In genomic region chr1:69785129-69785528, GRCm38 (mm10) we compare ENCODE assay signal across 9 mouse cellular contexts. TPM values are rescaled to one million over a fixed set of nuclear protein-coding genes. Genes with fewer than 3 reads are reported as not detected.
DNase-seq lines count a peak whose midpoint lies in the region; ATAC-seq and TF ChIP-seq lines count a peak whose summit lies in the region.
"Had no signal": no experiment of that assay in that cellular context is flagged by ENCODE, and none has a peak within 500 bp of the region (broad histone marks: within the 10 kb centered on the region; RNA-seq: fewer than 3 reads in every experiment).

No protein-coding gene starts in this region.

- no peaks in the 10 kb centered on the region for H3K27me3 ChIP-seq in forebrain, embryonic 12.5 days
- H3K27me3 ChIP-seq in forebrain, embryonic 15.5 days, result no peaks in the 10 kb centered on the region
- H3K27me3 ChIP-seq in liver, embryonic 11.5 days (replicated peaks; ENCODE audit: control insufficient read depth, insufficient read depth, low read length), result no peaks in the 10 kb centered on the region
- no peaks in the 10 kb centered on the region for H3K27me3 ChIP-seq in lung, embryonic 14.5 days (ENCODE audit: insufficient read depth, low read length)
- H3K27me3 ChIP-seq: heart, embryonic 13.5 days had no signal

- peak; percentile 69 for TF ChIP-seq CTCF in lung, embryonic 14.5 days (IDR thresholded peaks at IDR 0.05; ENCODE audit: low read depth)

- DNase-seq in liver (peak; percentile 53), ZHBTc4 (ENCODE audit: low read depth, low spot score) (peak; percentile 61)
- DNase-seq in liver, embryonic 11.5 days (ENCODE audit: low spot score), result no peak
- peak; percentile 57 for DNase-seq in forelimb bud, embryonic 11.5 days (ENCODE audit: low read depth, low spot score)
- DNase-seq in lung, embryonic 14.5 days, result peak; percentile 90
- peak; percentile 79 for DNase-seq in thymus, postnatal 4 days

- H3K9me3 ChIP-seq in forebrain, embryonic 12.5 days, result no peaks in the 10 kb centered on the region
- H3K9me3 ChIP-seq in forebrain, embryonic 15.5 days, result no peaks in the 10 kb centered on the region
- no peaks in the 10 kb centered on the region for H3K9me3 ChIP-seq in liver, embryonic 11.5 days (ENCODE audit: control insufficient read depth, low read length)
- no peaks in the 10 kb centered on the region for H3K9me3 ChIP-seq in lung, embryonic 14.5 days (ENCODE audit: low read depth, low read length)
- H3K9me3 ChIP-seq: heart, embryonic 13.5 days had no signal

- H3K4me3 ChIP-seq in forebrain, embryonic 12.5 days (replicated peaks), result no peak overlapping the region
- no peak overlapping the region for H3K4me3 ChIP-seq in forebrain, embryonic 15.5 days
- no peak overlapping the region for H3K4me3 ChIP-seq in liver, embryonic 11.5 days (ENCODE audit: low read depth, low read length)
- H3K4me3 ChIP-seq in lung, embryonic 14.5 days (ENCODE audit: low read depth, low read length), result no peak overlapping the region
- H3K4me3 ChIP-seq: heart, embryonic 13.5 days had no signal

- ATAC-seq in forebrain, embryonic 12.5 days (ENCODE audit: low FRiP score), result 0 out of 2 replicates have a peak, but pooled peaks have one; percentile 60
- no peak for ATAC-seq in forebrain, embryonic 15.5 days (replicated peaks)
- ATAC-seq in liver, embryonic 11.5 days (replicated peaks; ENCODE audit: low FRiP score), result no peak
- ATAC-seq in lung, embryonic 14.5 days (ENCODE audit: insufficient read depth), result no peak

- 7% methylated on average over 6 of the region's 6 CpGs for WGBS in forebrain, embryonic 12.5 days
- 7% methylated on average over 6 of the region's 6 CpGs for WGBS in forebrain, embryonic 15.5 days
- WGBS in liver, embryonic 11.5 days, result 6% methylated on average over 6 of the region's 6 CpGs
- 4% methylated on average over 6 of the region's 6 CpGs for WGBS in lung, embryonic 14.5 days

- H3K27ac ChIP-seq in forebrain, embryonic 12.5 days, result no peak overlapping the region
- H3K27ac ChIP-seq in forebrain, embryonic 15.5 days (replicated peaks), result no peak overlapping the region
- no peak overlapping the region for H3K27ac ChIP-seq in liver, embryonic 11.5 days (ENCODE audit: low read depth, low read length)
- H3K27ac ChIP-seq in lung, embryonic 14.5 days (ENCODE audit: low read depth), result no peak overlapping the region
- H3K27ac ChIP-seq: heart, embryonic 13.5 days had no signal

- H3K9ac ChIP-seq in forebrain, embryonic 12.5 days, result no peak overlapping the region
- no peak overlapping the region for H3K9ac ChIP-seq in forebrain, embryonic 15.5 days (replicated peaks)
- no peak overlapping the region for H3K9ac ChIP-seq in liver, embryonic 11.5 days (ENCODE audit: low read depth, low read length)
- no peak overlapping the region for H3K9ac ChIP-seq in lung, embryonic 14.5 days
- H3K9ac ChIP-seq: heart, embryonic 13.5 days had no signal

- no peaks in the 10 kb centered on the region for H3K4me1 ChIP-seq in forebrain, embryonic 12.5 days
- H3K4me1 ChIP-seq in forebrain, embryonic 15.5 days, result no peaks in the 10 kb centered on the region
- H3K4me1 ChIP-seq in liver, embryonic 11.5 days (replicated peaks; ENCODE audit: control insufficient read depth, insufficient read depth, low read length), result no peaks in the 10 kb centered on the region
- H3K4me1 ChIP-seq in lung, embryonic 14.5 days (ENCODE audit: insufficient read depth), result no peaks in the 10 kb centered on the region

- no peak overlapping the region for H3K4me2 ChIP-seq in forebrain, embryonic 12.5 days
- H3K4me2 ChIP-seq in forebrain, embryonic 15.5 days (replicated peaks), result no peak overlapping the region
- H3K4me2 ChIP-seq in liver, embryonic 11.5 days, result no peak overlapping the region
- no peak overlapping the region for H3K4me2 ChIP-seq in lung, embryonic 14.5 days
- H3K4me2 ChIP-seq: heart, embryonic 13.5 days had no signal

- no peaks in the 10 kb centered on the region for H3K36me3 ChIP-seq in forebrain, embryonic 12.5 days (replicated peaks)
- no peaks in the 10 kb centered on the region for H3K36me3 ChIP-seq in forebrain, embryonic 15.5 days
- H3K36me3 ChIP-seq in liver, embryonic 11.5 days (ENCODE audit: control insufficient read depth, insufficient read depth, low read length), result no peaks in the 10 kb centered on the region
- H3K36me3 ChIP-seq in lung, embryonic 14.5 days (ENCODE audit: insufficient read depth), result no peaks in the 10 kb centered on the region
- H3K36me3 ChIP-seq: heart, embryonic 13.5 days had no signal

RNA-seq across cellular contexts. Expression of gene Spag16, which starts 41.6 kb away (rescaled TPM):
- 1.6 and 1.7 TPM in 2 replicates for polyA plus RNA-seq in forebrain, embryonic 12.5 days (2016; fragmentation: Nextera tagmentation; extraction: Ambion mirVana)
- polyA plus RNA-seq in forebrain, embryonic 15.5 days (2015; fragmentation: Nextera tagmentation; extraction: Ambion mirVana), result 1.2 and 1.6 TPM in 2 replicates
- 0.25 and 0.32 TPM in 2 replicates for polyA plus RNA-seq in liver, embryonic 11.5 days (2014; fragmentation: Nextera tagmentation; extraction: Ambion mirVana)
- 0.28 and 0.47 TPM in 2 replicates for polyA plus RNA-seq in lung, embryonic 14.5 days (2014; fragmentation: Nextera tagmentation; extraction: Ambion mirVana)
